Mouse (Mus musculus) G1E (cell line): ENCODE measurements at regions not wholly inside any gene's neighbourhood (a gene's known extent, or its start where the extent isn't known, plus 50 kb on each side); places are given as distances from the start of the nearest gene placed in this dataset.

ENCODE experiments used
- CTCF ChIP-seq: IDR thresholded peaks from 2 replicates; pipeline ENCODE4 v1.5.1; 2012; ENCODE audit warnings: low read depth, low read length, inconsistent platforms, mixed read lengths
- GATA1 ChIP-seq: IDR thresholded peaks from 2 replicates; pipeline ENCODE4 v1.6.1; 2012; ENCODE audit warnings: borderline replicate concordance, low read length, inconsistent platforms, mixed read lengths
- TAL1 ChIP-seq: conservative IDR thresholded peaks from 2 replicates; pipeline ENCODE4 v1.6.1; 2012; ENCODE audit warnings: low read depth, low read length, inconsistent platforms, mixed read lengths

GRCm38 (mm10) chr1:43374946-43375345, 69.4 kb upstream of the Nck2 start:
- TF ChIP-seq CTCF: no peak
- TF ChIP-seq GATA1: no peak
- no peak for TF ChIP-seq TAL1
